Mouse (Mus musculus): ENCODE results near the gene Abca1. TPM values are rescaled to one million over a fixed set of nuclear protein-coding genes. Genes with fewer than 3 reads are reported as not detected.

Abca1 gene
- polyA plus RNA-seq, 1 experiment from 2014 or later = 4.2 TPM

DNA sequence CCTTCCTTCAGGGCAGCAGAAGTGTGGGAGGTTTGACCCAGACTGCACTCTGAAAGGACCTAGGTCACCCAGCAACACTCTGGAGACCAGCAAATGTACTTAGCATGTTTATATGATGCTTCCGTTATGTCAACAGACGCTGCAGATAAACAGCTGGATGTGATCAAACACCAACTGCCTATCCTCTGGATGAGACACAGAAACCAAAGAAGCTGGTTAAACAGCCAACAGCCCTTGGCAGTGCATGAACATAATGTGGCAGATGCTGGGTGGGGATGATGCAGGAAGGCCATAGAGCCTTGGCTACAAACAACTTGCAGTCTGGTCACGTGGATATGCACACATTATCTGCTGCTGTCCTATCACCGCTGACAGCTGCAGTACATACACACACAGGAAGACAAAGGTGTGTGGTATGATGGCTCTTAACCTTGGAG is 47.8 kb downstream of the Abca1 start:
- Histone ChIP-seq H3K4me1 (peaks cover 15% of the 10 kb centered on the region), H3K4me3 (no peak overlapping the region), H3K9me3 (no peaks in the 10 kb centered on the region), H3K27me3 (ENCODE audit: insufficient read depth, poor library complexity, severe bottlenecking) (no peaks in the 10 kb centered on the region), H3K27ac (no peak overlapping the region), H3K36me3 (peaks cover 3% of the 10 kb centered on the region; the same call in 1 of the 2 replicates)
- 71% methylated on average over 4 of the region's 4 CpGs for WGBS
- DNase-seq (ENCODE audit: low spot score) = no peak

DNA sequence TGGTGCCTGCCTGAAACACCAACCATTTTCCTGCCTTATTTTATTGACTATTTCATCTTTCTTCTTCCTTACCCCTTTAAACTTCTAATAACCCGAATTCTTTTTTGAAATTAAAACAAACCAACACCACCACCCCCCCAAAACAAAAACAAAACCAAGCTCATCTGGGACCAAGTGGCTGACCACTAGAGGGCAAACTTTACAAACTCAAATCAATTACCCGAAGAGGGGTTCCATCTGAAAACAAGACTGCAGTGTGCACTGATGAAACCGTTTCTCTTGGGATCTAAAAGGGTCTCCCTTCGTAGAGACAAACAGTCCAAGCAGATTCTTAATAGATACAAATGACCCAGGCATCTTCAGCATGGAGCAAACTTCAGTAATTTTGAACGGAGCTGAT is 49.3 kb downstream of the Abca1 start:
- H3K27ac ChIP-seq = no peak overlapping the region
- peaks cover 3% of the 10 kb centered on the region; the same call in 1 of the 2 replicates for H3K4me1 ChIP-seq
- H3K4me3 ChIP-seq = no peak overlapping the region
- no peak for DNase-seq (ENCODE audit: low spot score)
- WGBS = 39% methylated on average over 5 of the region's 5 CpGs
- H3K27me3 ChIP-seq (ENCODE audit: insufficient read depth, poor library complexity, severe bottlenecking) = no peaks in the 10 kb centered on the region
- H3K36me3 ChIP-seq = peaks cover 3% of the 10 kb centered on the region; the same call in 1 of the 2 replicates
- no peaks in the 10 kb centered on the region for H3K9me3 ChIP-seq

DNA sequence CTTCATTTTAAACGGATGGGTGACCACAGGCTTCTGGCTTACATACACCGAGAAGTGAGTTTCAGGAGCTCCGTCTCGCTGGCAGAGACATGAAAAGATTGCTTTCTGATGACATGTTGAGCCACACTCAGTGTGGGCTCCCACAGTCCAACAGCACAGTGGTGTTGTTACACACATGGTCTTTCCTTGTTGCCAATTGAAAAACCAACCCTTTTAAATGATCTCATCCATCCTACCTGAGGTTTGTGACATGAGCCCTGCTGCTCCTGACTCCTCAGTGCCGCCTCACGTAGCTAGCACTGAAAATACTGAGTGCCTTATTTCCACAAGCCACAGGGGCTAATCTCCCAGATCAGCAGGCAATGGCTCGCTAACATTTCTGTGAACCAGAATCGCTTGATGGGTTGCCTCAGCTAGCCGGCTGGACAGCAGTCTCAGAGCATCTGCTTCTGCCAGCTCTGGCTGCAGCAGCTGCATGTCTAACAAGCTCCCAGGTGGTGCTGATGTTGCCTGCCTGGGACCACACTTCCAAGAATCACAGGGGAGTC is 50.2 kb downstream of the Abca1 start:
- no peaks in the 10 kb centered on the region for H3K27me3 ChIP-seq (ENCODE audit: insufficient read depth, poor library complexity, severe bottlenecking)
- no peak overlapping the region for H3K4me3 ChIP-seq
- H3K9me3 ChIP-seq = no peaks in the 10 kb centered on the region
- no peak for DNase-seq (ENCODE audit: low spot score)
- 68% methylated on average over 9 of the region's 9 CpGs for WGBS
- no peak overlapping the region for H3K27ac ChIP-seq
- H3K36me3 ChIP-seq = peaks cover 3% of the 10 kb centered on the region; the same call in 1 of the 2 replicates
- no peaks in the 10 kb centered on the region for H3K4me1 ChIP-seq

DNA sequence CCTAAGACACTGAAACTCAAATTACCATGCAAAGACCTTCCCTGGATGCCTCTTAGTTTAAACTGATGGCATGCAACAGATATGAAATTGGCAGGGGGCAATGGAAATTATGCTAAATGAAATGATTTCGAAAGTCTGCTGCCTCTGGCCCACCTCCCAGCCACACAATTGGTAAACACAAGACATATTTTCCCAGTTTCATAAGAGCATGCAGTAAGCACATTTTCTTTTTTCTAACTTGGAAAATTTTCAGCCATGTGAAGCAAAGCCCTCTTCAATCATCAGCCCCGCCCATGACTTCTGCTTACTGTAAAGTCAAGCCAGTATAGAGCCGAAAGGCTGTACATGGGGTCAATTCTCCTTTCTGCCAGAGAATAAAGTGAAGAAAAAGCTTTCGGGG is 51.5 kb downstream of the Abca1 start:
- WGBS = 77% methylated on average over 4 of the region's 4 CpGs

DNA sequence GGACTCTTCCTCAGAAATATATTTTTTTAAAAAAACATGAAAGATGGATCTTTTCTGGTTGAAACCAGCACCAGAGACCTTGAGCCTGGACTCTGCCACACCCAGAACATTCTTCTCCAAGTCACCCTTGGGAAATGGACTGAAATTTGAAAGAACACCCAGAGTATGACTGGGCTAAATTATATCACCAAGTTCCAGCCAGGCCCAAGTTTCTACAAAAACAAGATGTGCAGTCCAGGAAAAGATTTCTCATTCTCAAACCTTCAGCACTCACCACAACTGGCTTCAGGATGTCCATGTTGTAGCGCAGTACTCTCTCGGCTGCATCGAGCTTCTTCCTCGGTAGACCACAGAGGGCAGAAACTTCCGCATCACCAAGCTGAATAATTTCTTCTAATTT is 53.0 kb downstream of the Abca1 start:
- WGBS = 96% methylated on average over 5 of the region's 5 CpGs
- H3K9me3 ChIP-seq = no peaks in the 10 kb centered on the region
- H3K27me3 ChIP-seq (ENCODE audit: insufficient read depth, poor library complexity, severe bottlenecking) = no peaks in the 10 kb centered on the region
- DNase-seq (ENCODE audit: low spot score) = no peak
- H3K4me3 ChIP-seq = no peak overlapping the region
- no peaks in the 10 kb centered on the region for H3K36me3 ChIP-seq
- H3K4me1 ChIP-seq = peaks cover 8% of the 10 kb centered on the region; the same call in 1 of the 2 replicates
- no peak overlapping the region for H3K27ac ChIP-seq

More for the DNA sequence above, 51.5 kb downstream of the Abca1 start:
- Histone ChIP-seq H3K27ac (no peak overlapping the region), H3K9me3 (no peaks in the 10 kb centered on the region), H3K4me1 (no peaks in the 10 kb centered on the region), H3K4me3 (no peak overlapping the region), H3K36me3 (no peaks in the 10 kb centered on the region), H3K27me3 (ENCODE audit: insufficient read depth, poor library complexity, severe bottlenecking) (no peaks in the 10 kb centered on the region)
- no peak for DNase-seq (ENCODE audit: low spot score)

DNA sequence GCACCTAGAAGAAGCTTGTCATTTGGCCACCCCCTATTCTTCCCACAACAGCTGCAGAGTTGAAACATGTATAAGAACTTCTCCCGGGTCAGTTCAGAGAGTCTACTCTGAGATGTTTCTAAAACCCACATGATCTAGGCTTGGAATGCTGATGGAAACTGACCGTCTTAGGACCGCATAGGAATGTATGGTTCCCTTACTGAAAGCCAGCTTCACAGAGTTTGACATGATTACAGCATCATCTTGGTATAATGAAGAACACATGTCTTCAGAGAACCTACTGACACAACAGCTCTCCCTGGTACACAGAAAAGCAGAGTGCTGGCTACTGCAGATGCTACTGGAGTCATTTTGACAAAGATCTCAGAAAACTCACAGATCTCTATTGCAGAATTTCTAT is 53.6 kb downstream of the Abca1 start:
- H3K27me3 ChIP-seq (ENCODE audit: insufficient read depth, poor library complexity, severe bottlenecking) = no peaks in the 10 kb centered on the region
- no peaks in the 10 kb centered on the region for H3K9me3 ChIP-seq
- H3K4me3 ChIP-seq = no peak overlapping the region
- H3K4me1 ChIP-seq = peaks cover 8% of the 10 kb centered on the region; the same call in 1 of the 2 replicates
- H3K27ac ChIP-seq = no peak overlapping the region
- WGBS = 87% methylated on average over 3 of the region's 3 CpGs
- no peak for DNase-seq (ENCODE audit: low spot score)
- no peaks in the 10 kb centered on the region for H3K36me3 ChIP-seq

DNA sequence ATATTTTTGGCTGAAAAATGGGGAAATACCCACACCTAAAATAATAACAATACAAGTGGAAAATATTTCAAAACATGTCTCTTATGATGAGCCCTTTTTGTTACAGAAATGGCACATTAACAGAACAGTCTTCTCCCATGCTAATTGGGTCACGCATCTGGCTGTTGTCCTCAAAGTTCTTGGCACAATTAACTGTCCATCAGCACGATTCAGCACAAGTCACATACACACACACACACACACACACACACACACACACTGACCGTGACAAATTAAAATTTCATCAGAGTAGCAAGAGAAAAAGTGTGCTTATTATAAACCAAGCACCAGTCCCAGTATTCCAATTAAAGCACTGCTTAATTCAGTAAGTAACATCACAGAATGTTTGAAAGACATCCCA is 55.1 kb downstream of the Abca1 start:
- no peaks in the 10 kb centered on the region for H3K9me3 ChIP-seq
- H3K4me3 ChIP-seq = no peak overlapping the region
- DNase-seq (ENCODE audit: low spot score) = no peak
- no peaks in the 10 kb centered on the region for H3K27me3 ChIP-seq (ENCODE audit: insufficient read depth, poor library complexity, severe bottlenecking)
- peaks cover 8% of the 10 kb centered on the region; the same call in 1 of the 2 replicates for H3K4me1 ChIP-seq
- no peaks in the 10 kb centered on the region for H3K36me3 ChIP-seq
- no peak overlapping the region for H3K27ac ChIP-seq
- 91% methylated on average over 3 of the region's 3 CpGs for WGBS

DNA sequence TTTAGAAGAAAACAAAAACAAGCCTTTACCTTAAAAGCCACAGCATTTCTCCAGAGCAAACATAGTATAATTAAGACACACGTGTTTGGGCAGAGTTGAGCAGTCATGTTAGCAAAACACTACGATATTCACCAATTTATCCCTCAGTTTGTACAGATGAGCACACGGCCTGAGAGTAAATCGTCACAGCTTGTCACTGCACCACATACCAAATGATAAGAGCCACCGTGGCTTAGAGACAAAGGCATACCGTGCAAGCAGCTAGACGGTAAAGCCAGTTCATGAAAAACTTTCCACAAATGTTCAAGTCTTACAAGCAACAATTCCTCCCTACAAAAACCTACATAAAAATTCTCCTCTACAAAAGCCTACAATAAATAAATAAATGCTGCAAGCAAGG is 57.2 kb downstream of the Abca1 start:
- Histone ChIP-seq H3K27ac (no peak overlapping the region), H3K9me3 (no peaks in the 10 kb centered on the region), H3K27me3 (ENCODE audit: insufficient read depth, poor library complexity, severe bottlenecking) (no peaks in the 10 kb centered on the region), H3K4me3 (no peak overlapping the region), H3K4me1 (peaks cover 8% of the 10 kb centered on the region; the same call in 1 of the 2 replicates), H3K36me3 (no peaks in the 10 kb centered on the region)
- WGBS = 36% methylated on average over 7 of the region's 7 CpGs
- DNase-seq (ENCODE audit: low spot score) = no peak

DNA sequence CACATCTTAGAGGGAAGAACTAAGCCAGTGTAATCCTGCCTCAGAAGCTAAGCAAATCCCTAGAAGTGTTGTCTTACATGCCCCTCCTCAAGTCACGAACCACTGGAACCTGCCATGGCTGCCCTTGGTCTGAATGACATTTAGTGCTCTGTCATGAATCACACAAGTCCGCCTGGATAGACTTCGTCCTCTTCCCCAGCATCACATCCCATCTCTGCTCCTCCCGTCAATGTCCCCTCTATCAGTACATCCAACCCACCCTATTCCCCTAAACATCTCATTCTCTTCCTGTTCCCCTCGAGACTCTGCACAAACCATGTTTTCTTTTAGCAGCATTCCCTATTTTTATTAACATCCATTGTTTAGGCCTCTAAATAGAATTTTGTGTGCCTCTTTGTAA is 58.4 kb downstream of the Abca1 start:
- 76% methylated on average over 5 of the region's 5 CpGs for WGBS
- H3K4me1 ChIP-seq = peaks cover 8% of the 10 kb centered on the region; the same call in 1 of the 2 replicates
- H3K36me3 ChIP-seq = no peaks in the 10 kb centered on the region
- no peaks in the 10 kb centered on the region for H3K9me3 ChIP-seq
- DNase-seq (ENCODE audit: low spot score) = no peak
- H3K4me3 ChIP-seq = no peak overlapping the region
- H3K27ac ChIP-seq = no peak overlapping the region
- H3K27me3 ChIP-seq (ENCODE audit: insufficient read depth, poor library complexity, severe bottlenecking) = no peaks in the 10 kb centered on the region

DNA sequence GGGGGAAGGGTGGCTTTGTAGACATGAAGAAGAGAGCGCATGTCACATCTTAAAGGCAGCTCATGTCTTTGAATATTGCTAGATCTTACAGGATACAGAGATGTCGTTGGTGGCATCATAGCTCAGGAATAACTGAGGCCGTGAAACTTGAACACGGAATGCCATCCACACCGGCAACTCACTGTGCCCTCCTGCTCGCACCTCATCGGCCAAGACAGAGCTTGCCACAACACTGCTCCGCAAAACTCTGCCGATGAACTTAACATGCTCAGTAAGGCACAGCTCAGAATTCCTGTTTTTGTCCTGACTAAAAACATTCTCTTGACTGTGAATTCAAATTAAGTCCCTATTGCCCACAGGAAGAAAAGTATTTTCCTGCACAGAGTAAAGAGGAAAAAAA is 59.2 kb downstream of the Abca1 start:
- no peaks in the 10 kb centered on the region for H3K36me3 ChIP-seq
- 90% methylated on average over 9 of the region's 9 CpGs for WGBS

DNA sequence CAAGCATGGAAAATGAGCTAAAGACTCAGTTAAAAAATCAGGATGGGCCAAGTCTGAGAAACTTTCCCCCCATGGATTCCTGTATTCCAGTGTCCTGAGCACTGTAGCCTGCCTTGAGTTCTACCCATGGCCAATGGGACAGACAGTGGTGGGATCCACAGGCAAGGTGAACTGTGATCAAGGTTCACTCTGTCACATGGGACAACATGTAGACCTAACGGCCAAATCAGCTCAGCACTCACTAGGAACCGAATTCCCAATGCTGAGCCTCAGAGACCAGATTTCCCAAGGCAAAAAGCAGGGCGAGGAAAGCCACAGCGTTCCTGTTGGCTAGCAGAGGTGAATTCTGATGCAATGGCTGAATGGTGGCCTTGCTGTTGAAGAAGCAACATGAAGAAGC is 64.8 kb downstream of the Abca1 start:
- H3K9me3 ChIP-seq = no peaks in the 10 kb centered on the region
- H3K27me3 ChIP-seq (ENCODE audit: insufficient read depth, poor library complexity, severe bottlenecking) = no peaks in the 10 kb centered on the region
- 80% methylated on average over 4 of the region's 4 CpGs for WGBS

More for the DNA sequence above, 59.2 kb downstream of the Abca1 start:
- Histone ChIP-seq H3K27me3 (ENCODE audit: insufficient read depth, poor library complexity, severe bottlenecking) (no peaks in the 10 kb centered on the region), H3K27ac (no peak overlapping the region), H3K9me3 (no peaks in the 10 kb centered on the region), H3K4me3 (no peak overlapping the region), H3K4me1 (peaks cover 8% of the 10 kb centered on the region; the same call in 1 of the 2 replicates)
- DNase-seq (ENCODE audit: low spot score) = no peak

DNA sequence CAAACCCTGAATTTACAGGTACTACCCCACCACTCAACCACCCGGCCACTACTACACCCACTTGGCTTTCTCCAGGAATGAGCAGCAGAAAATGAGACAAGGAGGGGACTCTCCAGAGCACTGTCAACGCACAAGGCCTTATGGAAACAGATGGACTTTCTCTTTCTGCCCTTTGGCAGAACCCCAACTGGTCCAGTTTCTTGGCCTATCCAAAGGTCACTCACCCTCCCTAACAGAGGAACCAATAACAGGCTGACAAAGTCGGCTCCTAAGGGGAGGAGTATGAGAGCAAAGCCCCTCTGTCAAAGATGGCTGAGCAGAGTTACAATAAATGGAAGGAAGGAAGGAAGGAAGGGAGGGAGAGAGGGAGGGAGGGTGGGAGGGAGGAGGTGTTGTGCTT is 65.4 kb downstream of the Abca1 start:
- Histone ChIP-seq H3K27ac (no peak overlapping the region), H3K9me3 (no peaks in the 10 kb centered on the region), H3K36me3 (0 out of 2 replicates have a peak, but pooled peaks cover 10% of the 10 kb centered on the region), H3K27me3 (ENCODE audit: insufficient read depth, poor library complexity, severe bottlenecking) (no peaks in the 10 kb centered on the region), H3K4me3 (no peak overlapping the region), H3K4me1 (no peaks in the 10 kb centered on the region)
- no peak for DNase-seq (ENCODE audit: low spot score)
- WGBS = 72% methylated on average over 3 of the region's 3 CpGs

More for the DNA sequence above, 64.8 kb downstream of the Abca1 start:
- Histone ChIP-seq H3K4me1 (no peaks in the 10 kb centered on the region), H3K36me3 (0 out of 2 replicates have a peak, but pooled peaks cover 10% of the 10 kb centered on the region), H3K27ac (no peak overlapping the region), H3K4me3 (no peak overlapping the region)
- no peak for DNase-seq (ENCODE audit: low spot score)

DNA sequence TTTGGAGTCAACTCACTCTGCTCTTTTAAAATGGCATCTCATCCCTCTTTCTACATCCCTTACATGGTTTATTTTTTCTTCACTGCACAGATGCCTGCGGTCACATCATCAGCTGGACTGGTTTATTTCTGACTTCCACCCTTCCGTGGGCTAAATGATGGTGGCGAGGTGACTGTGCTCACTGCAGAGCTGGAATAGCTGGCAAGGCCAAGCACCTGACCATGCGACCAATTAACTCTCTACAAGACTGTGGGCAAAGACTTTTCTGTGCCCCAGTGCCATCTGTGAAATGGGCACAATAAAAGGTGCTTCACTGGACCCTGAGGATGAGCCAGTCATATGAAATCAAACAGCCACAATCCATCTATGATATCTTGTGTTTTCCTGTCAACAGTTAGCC is 66.1 kb downstream of the Abca1 start:
- DNase-seq (ENCODE audit: low spot score) = no peak
- Histone ChIP-seq H3K27me3 (ENCODE audit: insufficient read depth, poor library complexity, severe bottlenecking) (no peaks in the 10 kb centered on the region), H3K27ac (no peak overlapping the region), H3K9me3 (no peaks in the 10 kb centered on the region), H3K4me1 (no peaks in the 10 kb centered on the region), H3K36me3 (0 out of 2 replicates have a peak, but pooled peaks cover 10% of the 10 kb centered on the region), H3K4me3 (no peak overlapping the region)
- 83% methylated on average over 4 of the region's 4 CpGs for WGBS

DNA sequence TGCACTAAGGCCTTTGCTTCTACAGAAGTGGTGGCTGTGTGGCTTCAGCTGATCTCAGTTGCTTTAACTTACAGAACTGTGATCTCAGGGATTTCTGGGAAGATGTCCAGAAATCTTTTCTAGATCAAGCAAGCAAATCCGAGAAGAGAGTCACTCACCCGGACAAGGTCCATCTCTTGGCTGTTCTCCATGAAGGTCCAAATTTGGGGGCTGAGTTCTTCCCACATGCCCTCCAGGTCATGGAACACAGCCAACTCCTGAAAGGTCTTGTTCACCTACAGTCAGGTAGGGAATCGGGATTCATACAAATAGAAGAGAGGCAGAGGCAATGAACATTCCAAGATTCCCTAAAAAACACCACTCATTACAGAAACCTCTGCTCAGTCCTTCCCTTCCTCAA is 70.1 kb downstream of the Abca1 start:
- Histone ChIP-seq H3K36me3 (0 out of 2 replicates have a peak, but pooled peaks cover 7% of the 10 kb centered on the region), H3K4me3 (no peak overlapping the region), H3K9me3 (no peaks in the 10 kb centered on the region), H3K4me1 (no peaks in the 10 kb centered on the region), H3K27me3 (ENCODE audit: insufficient read depth, poor library complexity, severe bottlenecking) (no peaks in the 10 kb centered on the region), H3K27ac (no peak overlapping the region)
- WGBS = 84% methylated on average over 3 of the region's 3 CpGs
- DNase-seq (ENCODE audit: low spot score) = no peak
